Mouse (Mus musculus) liver, adult 2 months (tissue): Measurements from ENCODE around the gene Crabp1. TPM values are rescaled to one million over a fixed set of nuclear protein-coding genes. Genes with fewer than 3 reads are reported as not detected.

Experiments used
- DNase-seq: peaks from one replicate; pipeline ENCODE4 v3.0.0-alpha.2; 2011; ENCODE audit warnings: low read depth, low spot score; ENCODE audit errors: extremely low read depth
- H3K27ac ChIP-seq: fragments of 200-500 bp; replicated peaks from 2 replicates; pipeline ENCODE4 v1.5.1; 2012; ENCODE audit warnings: low read depth, mild to moderate bottlenecking, control low read depth, inconsistent platforms, low read length; ENCODE audit not compliant: insufficient read depth
- H3K27me3 ChIP-seq: fragments of 200-500 bp; 2 replicates; pipeline ENCODE4 v1.6.1; 2012; ENCODE audit warnings: mild to moderate bottlenecking, moderate library complexity, low read length, inconsistent platforms; ENCODE audit not compliant: control insufficient read depth, insufficient read depth
- H3K36me3 ChIP-seq: fragments of 200-500 bp; 2 replicates; pipeline ENCODE4 v1.6.1; 2012; ENCODE audit warnings: low read length, inconsistent platforms; ENCODE audit not compliant: control insufficient read depth, insufficient read depth
- H3K4me1 ChIP-seq: fragments of 200-500 bp; 2 replicates; pipeline ENCODE4 v1.6.1; 2011; ENCODE audit warnings: low read length; ENCODE audit not compliant: control insufficient read depth, insufficient read depth
- H3K4me3 ChIP-seq: fragments of 200-500 bp; 2 replicates; pipeline ENCODE4 v1.5.1; 2011; ENCODE audit warnings: low read depth, mild to moderate bottlenecking, control low read depth, low read length, moderate library complexity; ENCODE audit not compliant: insufficient read depth
- H3K79me2 ChIP-seq: fragments of 200-500 bp; 2 replicates; pipeline ENCODE4 v1.6.1; 2012; ENCODE audit warnings: inconsistent platforms, mild to moderate bottlenecking, low read length, moderate library complexity; ENCODE audit not compliant: control insufficient read depth, insufficient read depth
- H3K9ac ChIP-seq: fragments of 200-500 bp; 2 replicates; pipeline ENCODE4 v1.6.1; 2012; ENCODE audit warnings: low read depth, mild to moderate bottlenecking, control low read depth, inconsistent platforms, low read length
- CTCF ChIP-seq: fragments of 200-500 bp; IDR thresholded peaks from 2 replicates; pipeline ENCODE4 v1.5.1; 2011; ENCODE audit warnings: low read depth, low read length, control low read depth
- POLR2A ChIP-seq: fragments of 200-500 bp; IDR thresholded peaks from 2 replicates; pipeline ENCODE4 v1.6.1; 2011; ENCODE audit warnings: low read length, control low read depth; ENCODE audit not compliant: insufficient read depth; ENCODE audit errors: extremely low read depth
- WGBS: fragments of 180-500 bp; shearing (Covaris S2); methylation state at CpG from one replicate; pipeline ENCODE4 v1.1.7; 2018; 5-methylcytosine and 5-hydroxymethylcytosine counted together
- polyA plus RNA-seq: library from polyadenylated mRNA; depleted of rRNA; stranded (reverse); fragments of >200 nt; gene quantifications from 2 replicates; pipeline ENCODE4 v1.2.3, GENCODE M21; 2012; rRNA removed
- total RNA-seq: library from RNA; depleted of rRNA; stranded (reverse); fragments of >200 nt; gene quantifications from 2 replicates; pipeline ENCODE4 v1.2.3, GENCODE M21; 2014; rRNA removed

Gene Crabp1
- total and polyA plus RNA-seq, 2 experiments: not detected

- no peaks in the 10 kb centered on the region for H3K79me2 ChIP-seq
- H3K36me3 ChIP-seq: no peaks in the 10 kb centered on the region
- H3K27me3 ChIP-seq: no peaks in the 10 kb centered on the region
- TF ChIP-seq CTCF: no peak
- TF ChIP-seq POLR2A: no peak
- DNase-seq: no peak
- no peaks in the 10 kb centered on the region for H3K4me1 ChIP-seq
- H3K27ac ChIP-seq: no peak overlapping the region
- WGBS: 58% methylated on average over 10 of the region's 10 CpGs
- no peak overlapping the region for H3K9ac ChIP-seq
- no peak overlapping the region for H3K4me3 ChIP-seq
Measured at GRCm38 (mm10) chr9:54816508-54817201, 52.1 kb downstream of the Crabp1 start.

GRCm38 (mm10) chr9:54821442-54822100 lies 57.0 kb downstream of the Crabp1 start:
- 67% methylated on average over 5 of the region's 5 CpGs for WGBS
- DNase-seq: peak; percentile 50
- Histone ChIP-seq H3K27ac (no peak overlapping the region), H3K36me3 (no peaks in the 10 kb centered on the region), H3K79me2 (no peaks in the 10 kb centered on the region), H3K27me3 (no peaks in the 10 kb centered on the region), H3K4me3 (no peak overlapping the region), H3K9ac (no peak overlapping the region), H3K4me1 (no peaks in the 10 kb centered on the region)
- peak; percentile 67 for TF ChIP-seq CTCF
- TF ChIP-seq POLR2A: no peak

Other genes with a start within 250 kb of the Crabp1 start
- not detected in 2 replicates for gene Sh2d7, start 225.8 kb upstream of the Crabp1 start, total RNA-seq
- gene Sh2d7, start 225.8 kb upstream of the Crabp1 start, polyA plus RNA-seq: not detected in 2 replicates
- 3.7 and 4.7 TPM in 2 replicates for gene Cib2, start 204.5 kb upstream of the Crabp1 start, total RNA-seq
- 4.1 and 5.8 TPM in 2 replicates for gene Cib2, start 204.5 kb upstream of the Crabp1 start, polyA plus RNA-seq
- 25.9 and 26.1 TPM in 2 replicates for gene Idh3a, start 178.4 kb upstream of the Crabp1 start, total RNA-seq
- gene Idh3a, start 178.4 kb upstream of the Crabp1 start, polyA plus RNA-seq: 16.3 and 19.0 TPM in 2 replicates
- under 0.01 and 0.60 TPM in 2 replicates for gene Acsbg1, start 102.9 kb upstream of the Crabp1 start, total RNA-seq
- 0.07 and 0.12 TPM in 2 replicates for gene Acsbg1, start 102.9 kb upstream of the Crabp1 start, polyA plus RNA-seq
- 2.7 and 3.5 TPM in 2 replicates for gene Dnaja4, start 65.9 kb upstream of the Crabp1 start, total RNA-seq
- gene Dnaja4, start 65.9 kb upstream of the Crabp1 start, polyA plus RNA-seq: 1.3 and 2.2 TPM in 2 replicates
- 83.5 and 86.2 TPM in 2 replicates for gene Wdr61, start 30.2 kb upstream of the Crabp1 start, total RNA-seq
- gene Wdr61, start 30.2 kb upstream of the Crabp1 start, polyA plus RNA-seq: 38.4 and 38.6 TPM in 2 replicates
- gene Ireb2, start 99.0 kb downstream of the Crabp1 start, total RNA-seq: 53.8 and 58.7 TPM in 2 replicates
- 7.1 and 7.7 TPM in 2 replicates for gene Ireb2, start 99.0 kb downstream of the Crabp1 start, polyA plus RNA-seq
- 67.9 and 68.5 TPM in 2 replicates for gene Hykk, start 152.5 kb downstream of the Crabp1 start, total RNA-seq
- 8.7 and 12.1 TPM in 2 replicates for gene Hykk, start 152.5 kb downstream of the Crabp1 start, polyA plus RNA-seq
- 166 and 211 TPM in 2 replicates for gene Psma4, start 186.0 kb downstream of the Crabp1 start, total RNA-seq
- gene Psma4, start 186.0 kb downstream of the Crabp1 start, polyA plus RNA-seq: 84.5 and 88.1 TPM in 2 replicates
- gene AY074887, start 186.2 kb downstream of the Crabp1 start, total RNA-seq: not detected in 2 replicates
- not detected in 2 replicates for gene AY074887, start 186.2 kb downstream of the Crabp1 start, polyA plus RNA-seq
- not detected in 2 replicates for gene Chrna5, start 216.1 kb downstream of the Crabp1 start, total RNA-seq
- gene Chrna5, start 216.1 kb downstream of the Crabp1 start, polyA plus RNA-seq: not detected in 2 replicates